ENCODE assay signal across 18 mouse cellular contexts in the genomic region with DNA sequence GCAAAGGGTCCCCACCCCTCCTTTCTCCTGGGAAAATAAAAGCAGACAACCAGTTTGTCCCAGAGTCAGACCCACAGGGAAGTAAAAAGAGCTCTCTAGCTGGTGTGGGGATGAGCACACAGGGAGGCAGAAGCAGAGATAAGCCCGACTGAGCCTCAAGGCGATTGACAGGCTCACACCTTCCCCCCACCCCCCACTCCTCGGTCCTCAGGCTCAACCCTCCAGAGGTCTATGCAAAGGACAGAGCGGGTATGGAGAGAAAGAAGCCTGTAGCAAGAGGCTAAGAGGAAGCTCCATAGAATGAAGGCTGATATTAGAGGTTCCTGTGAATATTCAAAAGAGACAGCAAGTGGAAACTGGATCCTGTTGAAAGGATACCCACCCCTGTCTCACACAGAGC.
"Had no signal": no experiment of that assay in that cellular context is flagged by ENCODE, and none has a peak within 500 bp of the region (broad histone marks: within the 10 kb centered on the region; RNA-seq: fewer than 3 reads in every experiment).

No protein-coding gene starts in this region.

- H3K27me3 ChIP-seq: neural tube, embryonic 13.5 days; neural tube, embryonic 15.5 days had no signal

- H3K36me3 ChIP-seq: midbrain, embryonic 10.5 days; midbrain, embryonic 12.5 days; neural tube, embryonic 13.5 days; neural tube, embryonic 15.5 days had no signal

- DNase-seq: lung, adult 18-20 months; lung, embryonic 14.5 days; lung, postnatal 10 days; lung, postnatal 4 days; midbrain, embryonic 14.5 days; retina, postnatal 1 day; right cerebral cortex, adult 18-20 months; right cerebral cortex, postnatal 25 days; right cerebral cortex, postnatal 4 days; spleen, adult 18-20 months; thymus, adult 18-20 months; thymus, postnatal 25 days; thymus, postnatal 4 days had no signal

- H3K4me1 ChIP-seq: midbrain, embryonic 12.5 days had no signal

- H3K9ac ChIP-seq: lung, embryonic 14.5 days; midbrain, embryonic 12.5 days; neural tube, embryonic 13.5 days; neural tube, embryonic 15.5 days had no signal

- H3K4me3 ChIP-seq: midbrain, embryonic 10.5 days; midbrain, embryonic 12.5 days; myocyte; neural tube, embryonic 13.5 days; neural tube, embryonic 15.5 days had no signal

- H3K27ac ChIP-seq: midbrain, embryonic 10.5 days; midbrain, embryonic 12.5 days; neural tube, embryonic 13.5 days; neural tube, embryonic 15.5 days had no signal

- H3K9me3 ChIP-seq: midbrain, embryonic 10.5 days; midbrain, embryonic 12.5 days; neural tube, embryonic 13.5 days; neural tube, embryonic 15.5 days had no signal
